Mouse (Mus musculus): ENCODE results near the gene Eif3k.

GRCm38 (mm10) chr7:28984452-28984851 is 2.8 kb upstream of the Eif3k start:
- TF ChIP-seq CTCF (IDR thresholded peaks at IDR 0.05; ENCODE audit: low read depth) (no peak), EP300 (IDR thresholded peaks at IDR 0.05; ENCODE audit: low read depth) (no peak)

Data from liver, postnatal 0 days (tissue).